Mouse (Mus musculus): ENCODE measurements around the gene Cadps. TPM values are rescaled to one million over a fixed set of nuclear protein-coding genes. Genes with fewer than 3 reads are reported as not detected.

Gene Cadps
- polyA plus RNA-seq (2021), result not detected

GRCm38 (mm10) chr14:12822491-12823219, at the start of gene Cadps:
Gene Cadps, minus strand, starts transcription at chr14:12823079.
- no peak for TF ChIP-seq CTCF (IDR thresholded peaks at IDR 0.05)
- POLR2A ChIA-PET, result no interaction called here
- in situ Hi-C loops (cut with MboI; ENCODE audit: low pct_unique_long_range_greater_than_20kb), result no loop called here
- ATAC-seq (no peak), DNase-seq (ENCODE audit: low read depth, low spot score) (no peak)
- CTCF ChIA-PET, result no interaction called here
- H3K27me3 ChIP-seq, result peaks cover 22% of the 10 kb centered on the region

GRCm38 (mm10) chr14:12869605-12870004, 46.7 kb upstream of the Cadps start:
- ATAC-seq (no peak), DNase-seq (ENCODE audit: low read depth, low spot score) (no peak)
- no peaks in the 10 kb centered on the region for H3K27me3 ChIP-seq
- in situ Hi-C loops (cut with MboI; ENCODE audit: low pct_unique_long_range_greater_than_20kb), result no loop called here
- ChIA-PET POLR2A (no interaction called here), CTCF (no interaction called here)
- TF ChIP-seq CTCF (IDR thresholded peaks at IDR 0.05), result no peak

- POLR2A ChIA-PET, result no interaction called here
- in situ Hi-C loops (cut with MboI; ENCODE audit: low pct_unique_long_range_greater_than_20kb), result no loop called here
Observed at GRCm38 (mm10) chr14:12865258-12865657, 42.4 kb upstream of the Cadps start.

GRCm38 (mm10) chr14:12843860-12844259, 21.0 kb upstream of the Cadps start:
- in situ Hi-C loops (cut with MboI; ENCODE audit: low pct_unique_long_range_greater_than_20kb), result no loop called here
- no peak for DNase-seq (ENCODE audit: low read depth, low spot score)
- no peak for TF ChIP-seq CTCF (IDR thresholded peaks at IDR 0.05)
- ATAC-seq, result no peak
- ChIA-PET POLR2A (no interaction called here), CTCF (no interaction called here)
- H3K27me3 ChIP-seq, result no peaks in the 10 kb centered on the region

More at GRCm38 (mm10) chr14:12865258-12865657, 42.4 kb upstream of the Cadps start:
- no peak for TF ChIP-seq CTCF (IDR thresholded peaks at IDR 0.05)
- ATAC-seq (no peak), DNase-seq (ENCODE audit: low read depth, low spot score) (no peak)
- CTCF ChIA-PET, result no interaction called here
- no peaks in the 10 kb centered on the region for H3K27me3 ChIP-seq

GRCm38 (mm10) chr14:12839471-12839870, 16.6 kb upstream of the Cadps start:
- H3K27me3 ChIP-seq, result no peaks in the 10 kb centered on the region
- TF ChIP-seq CTCF (IDR thresholded peaks at IDR 0.05), result no peak
- in situ Hi-C loops (cut with MboI; ENCODE audit: low pct_unique_long_range_greater_than_20kb), result no loop called here
- ChIA-PET POLR2A (no interaction called here), CTCF (no interaction called here)
- no peak for DNase-seq (ENCODE audit: low read depth, low spot score)
- no peak for ATAC-seq

- ATAC-seq, result no peak
- no peak for TF ChIP-seq CTCF (IDR thresholded peaks at IDR 0.05)
- in situ Hi-C loops (cut with MboI; ENCODE audit: low pct_unique_long_range_greater_than_20kb), result no loop called here
- POLR2A ChIA-PET, result no interaction called here
- CTCF ChIA-PET, result no interaction called here
- no peak for DNase-seq (ENCODE audit: low read depth, low spot score)
- H3K27me3 ChIP-seq, result no peaks in the 10 kb centered on the region
Observed at GRCm38 (mm10) chr14:12838949-12839348, 16.1 kb upstream of the Cadps start.

GRCm38 (mm10) chr14:12838323-12838722, 15.4 kb upstream of the Cadps start:
- POLR2A ChIA-PET, result no interaction called here
- no peak for ATAC-seq
- in situ Hi-C loops (cut with MboI; ENCODE audit: low pct_unique_long_range_greater_than_20kb), result no loop called here
- CTCF ChIA-PET, result no interaction called here
- no peak for DNase-seq (ENCODE audit: low read depth, low spot score)
- no peak for TF ChIP-seq CTCF (IDR thresholded peaks at IDR 0.05)
- H3K27me3 ChIP-seq, result no peaks in the 10 kb centered on the region

- ATAC-seq, result no peak
- DNase-seq (ENCODE audit: low read depth, low spot score), result no peak
- H3K27me3 ChIP-seq, result no peaks in the 10 kb centered on the region
- CTCF ChIA-PET, result no interaction called here
- TF ChIP-seq CTCF (IDR thresholded peaks at IDR 0.05), result no peak
- POLR2A ChIA-PET, result no interaction called here
- in situ Hi-C loops (cut with MboI; ENCODE audit: low pct_unique_long_range_greater_than_20kb), result no loop called here
Observed at GRCm38 (mm10) chr14:12837902-12838301, 15.0 kb upstream of the Cadps start.

- in situ Hi-C loops (cut with MboI; ENCODE audit: low pct_unique_long_range_greater_than_20kb), result no loop called here
- CTCF ChIA-PET, result interaction anchor here (0.6 kb wide), 1 partner anchor 263 kb away, joined by 3 read pairs; no protein-coding TSS in a partner anchor
- no peak for TF ChIP-seq CTCF (IDR thresholded peaks at IDR 0.05)
- peaks cover 22% of the 10 kb centered on the region for H3K27me3 ChIP-seq
- peak; percentile 3 for DNase-seq (ENCODE audit: low read depth, low spot score)
- POLR2A ChIA-PET, result no interaction called here
- no peak for ATAC-seq
Observed at GRCm38 (mm10) chr14:12823781-12824180, 902 bp upstream of the Cadps start.

- no peak for TF ChIP-seq CTCF (IDR thresholded peaks at IDR 0.05)
- in situ Hi-C loops (cut with MboI; ENCODE audit: low pct_unique_long_range_greater_than_20kb), result no loop called here
- DNase-seq (ENCODE audit: low read depth, low spot score), result no peak
- ChIA-PET POLR2A (no interaction called here), CTCF (no interaction called here)
- H3K27me3 ChIP-seq, result peaks cover 22% of the 10 kb centered on the region
- peak; percentile 21 for ATAC-seq
Observed at GRCm38 (mm10) chr14:12821831-12822490, 918 bp downstream of the Cadps start.

- in situ Hi-C loops (cut with MboI; ENCODE audit: low pct_unique_long_range_greater_than_20kb), result no loop called here
- ChIA-PET CTCF (no interaction called here), POLR2A (no interaction called here)
- no peak for DNase-seq (ENCODE audit: low read depth, low spot score)
- TF ChIP-seq CTCF (IDR thresholded peaks at IDR 0.05), result no peak
- H3K27me3 ChIP-seq, result peaks cover 22% of the 10 kb centered on the region
- no peak for ATAC-seq
Observed at GRCm38 (mm10) chr14:12821156-12821813, 1.6 kb downstream of the Cadps start.

Data from Patski (cell line).